Mouse (Mus musculus) erythroblast, embryonic 14.5 days (primary cell): ENCODE data around the gene Ncoa4. TPM values are rescaled to one million over a fixed set of nuclear protein-coding genes. Genes with fewer than 3 reads are reported as not detected.

ENCODE experiments used
- H3K27me3 ChIP-seq: 2 replicates; pipeline ENCODE4 v1.6.1; 2012; ENCODE audit warnings: inconsistent platforms; ENCODE audit not compliant: control insufficient read depth
- H3K36me3 ChIP-seq: 2 replicates; pipeline ENCODE4 v1.6.1; 2012; ENCODE audit warnings: mild to moderate bottlenecking, inconsistent platforms; ENCODE audit not compliant: control insufficient read depth
- H3K4me1 ChIP-seq: 2 replicates; pipeline ENCODE4 v1.6.1; 2012; ENCODE audit warnings: inconsistent platforms; ENCODE audit not compliant: control insufficient read depth
- H3K4me3 ChIP-seq: replicated peaks from 2 replicates; pipeline ENCODE3; 2012; ENCODE audit warnings: moderate library complexity, mild to moderate bottlenecking, inconsistent platforms
- H3K9me3 ChIP-seq: 2 replicates; pipeline ENCODE4 v1.6.1; 2012; ENCODE audit warnings: low read length, inconsistent platforms, mixed read lengths; ENCODE audit not compliant: control insufficient read depth
- GATA1 ChIP-seq: IDR thresholded peaks from 2 replicates; pipeline ENCODE4 v1.6.1; 2012; ENCODE audit warnings: low read length, inconsistent platforms, mixed read lengths
- TAL1 ChIP-seq: IDR thresholded peaks from 3 replicates; pipeline ENCODE4 v1.6.1; 2012; ENCODE audit warnings: low read length, inconsistent platforms, mixed read lengths
- polyA plus RNA-seq: library from polyadenylated mRNA; stranded (reverse); fragments of >175 nt; gene quantifications from 2 replicates; pipeline ENCODE4 v1.2.3, GENCODE M21; 2012

Gene Ncoa4
- polyA plus RNA-seq, 1 experiment: 7.6 TPM

DNA sequence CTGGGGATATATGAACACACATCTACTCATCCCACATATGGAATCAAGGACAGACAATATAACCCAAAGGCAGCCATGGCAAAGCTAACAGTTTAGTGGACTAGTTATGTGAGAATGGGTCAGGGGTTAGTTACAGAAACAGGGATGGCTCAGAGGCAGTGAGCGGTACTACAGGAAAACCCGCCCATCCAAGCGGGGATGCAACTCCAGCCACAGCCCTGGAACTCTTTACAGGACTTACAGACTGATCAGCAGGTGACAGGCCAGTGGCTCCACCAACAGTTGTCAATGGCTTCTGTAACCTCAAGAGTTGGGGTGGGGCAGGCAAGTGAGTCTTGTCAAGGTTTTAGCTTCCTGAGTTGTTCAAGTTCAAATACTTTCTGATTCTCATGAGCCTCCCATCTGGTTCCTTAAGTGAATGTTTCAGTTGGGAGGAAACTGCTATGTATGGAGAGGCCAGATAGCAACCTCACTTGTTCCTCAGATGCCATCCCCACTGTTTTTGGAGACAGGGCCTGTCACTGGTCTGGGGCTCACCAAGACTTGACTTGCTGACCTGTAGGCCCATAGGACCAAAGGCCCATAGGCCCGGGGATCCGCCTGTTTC, 19.2 kb upstream of the Ncoa4 start:
- H3K4me3 ChIP-seq: no peak overlapping the region
- H3K9me3 ChIP-seq: no peaks in the 10 kb centered on the region
- H3K4me1 ChIP-seq: peaks cover 59% of the 10 kb centered on the region
- TF ChIP-seq GATA1 (no peak), TAL1 (no peak)
- peaks cover 38% of the 10 kb centered on the region for H3K36me3 ChIP-seq
- no peaks in the 10 kb centered on the region for H3K27me3 ChIP-seq

DNA sequence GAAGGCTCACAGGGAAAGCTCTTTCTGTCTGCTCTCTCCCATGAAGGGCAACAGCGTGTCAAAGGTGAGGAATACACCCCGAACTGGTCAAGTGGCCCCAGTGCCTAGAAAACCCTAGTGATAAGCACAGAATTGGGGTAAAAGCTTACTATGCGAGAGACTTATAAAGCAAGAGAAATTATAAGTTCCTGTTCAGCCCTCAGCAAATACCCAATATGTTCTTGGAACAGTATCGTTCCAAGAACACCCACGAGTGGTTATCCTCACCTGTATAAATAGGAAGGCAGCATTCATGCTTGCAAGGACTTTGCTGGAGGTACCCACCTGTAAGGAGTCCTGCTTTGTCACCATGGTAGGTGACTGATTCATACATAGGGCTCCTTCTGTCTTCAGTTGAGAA, 17.9 kb upstream of the Ncoa4 start, which contains the start of gene Msmb:
Gene Msmb (plus strand): TSS at position 301 of the 400 bp plus-strand sequence.
- no peak for TF ChIP-seq GATA1
- TF ChIP-seq TAL1: no peak
- H3K4me3 ChIP-seq: no peak within 1 kb of the TSS
- H3K27me3 ChIP-seq: no peaks in the 10 kb centered on the region
- peaks cover 38% of the 10 kb centered on the region for H3K36me3 ChIP-seq
- H3K4me1 ChIP-seq: peaks cover 60% of the 10 kb centered on the region
- H3K9me3 ChIP-seq: no peaks in the 10 kb centered on the region

DNA sequence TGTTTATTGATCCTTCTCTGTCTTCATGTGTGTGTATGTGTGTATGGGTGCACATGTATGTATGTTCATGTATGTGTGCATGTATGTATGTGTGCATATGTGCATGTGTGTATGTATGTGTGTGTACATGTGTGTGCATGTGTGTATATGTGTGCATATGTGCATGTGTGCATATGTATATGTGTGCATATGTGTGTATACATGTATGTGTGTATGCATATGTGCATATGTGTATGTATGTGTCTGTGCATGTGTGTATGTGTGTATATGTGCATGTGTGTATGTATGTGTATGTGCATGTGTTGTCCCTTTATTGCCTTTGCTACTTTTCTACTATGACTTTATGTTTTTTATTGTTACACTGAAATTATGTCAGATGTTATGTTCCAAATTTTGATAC, 14.9 kb upstream of the Ncoa4 start:
- Histone ChIP-seq H3K4me1 (peaks cover 65% of the 10 kb centered on the region), H3K27me3 (no peaks in the 10 kb centered on the region), H3K4me3 (peak overlapping the region; percentile 17), H3K9me3 (peaks cover 12% of the 10 kb centered on the region), H3K36me3 (peaks cover 44% of the 10 kb centered on the region)
- TF ChIP-seq TAL1: no peak
- TF ChIP-seq GATA1: no peak

DNA sequence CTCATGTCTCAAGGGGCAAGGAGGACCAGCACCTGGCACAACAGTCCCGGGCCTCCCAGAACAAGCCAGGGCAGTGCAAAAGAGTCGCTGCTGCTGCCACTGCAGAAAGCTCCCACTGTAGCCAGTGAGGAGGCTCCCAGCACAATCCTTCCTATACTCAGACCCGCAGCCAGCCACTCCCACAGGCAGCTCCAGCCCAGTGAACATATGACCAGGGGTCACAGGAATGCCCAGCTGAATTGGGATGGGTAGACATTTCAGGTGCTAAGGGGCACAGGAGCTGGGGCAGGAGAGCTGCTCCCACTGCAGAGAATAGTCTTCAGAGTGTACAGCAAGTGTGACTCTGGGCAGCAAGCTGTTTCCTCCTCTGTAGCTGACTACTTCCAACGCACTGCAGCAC, 14.3 kb upstream of the Ncoa4 start:
- Histone ChIP-seq H3K27me3 (no peaks in the 10 kb centered on the region), H3K9me3 (peaks cover 12% of the 10 kb centered on the region), H3K4me1 (peaks cover 66% of the 10 kb centered on the region), H3K4me3 (peak overlapping the region; percentile 72), H3K36me3 (peaks cover 40% of the 10 kb centered on the region)
- TF ChIP-seq GATA1 (no peak), TAL1 (no peak)

DNA sequence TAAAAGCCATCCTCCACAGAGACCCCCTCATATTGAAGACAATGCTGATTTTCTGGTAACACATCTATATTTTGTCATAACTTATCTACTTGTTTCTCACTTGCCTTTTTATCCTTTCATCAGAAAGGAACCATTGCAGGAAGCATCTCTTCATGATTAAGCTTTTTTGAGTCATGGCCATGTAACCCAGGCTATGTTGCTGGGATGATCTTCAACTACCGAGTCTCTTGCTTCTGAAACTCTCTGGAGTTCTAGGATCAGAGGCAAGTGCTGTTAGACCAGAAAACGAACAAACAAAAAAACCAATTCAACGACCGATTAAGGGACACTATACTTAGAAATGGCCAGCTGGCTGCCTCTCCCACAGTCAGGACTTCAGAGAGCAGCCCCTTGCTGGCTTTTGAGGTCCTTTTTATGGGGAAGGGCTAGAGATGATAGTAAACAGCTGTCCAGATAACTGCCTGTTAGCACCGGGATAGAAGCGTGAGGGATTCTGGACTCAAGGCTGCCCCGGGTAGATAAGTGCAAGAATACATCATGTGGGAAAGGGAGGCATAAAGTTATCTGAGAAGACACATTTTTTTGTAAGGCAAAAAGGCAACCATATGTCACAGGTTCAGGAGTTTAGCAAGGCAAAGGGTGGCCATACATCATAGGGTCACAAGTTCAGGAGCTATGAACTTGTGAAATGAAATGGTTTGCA, 13.7 kb upstream of the Ncoa4 start:
- TF ChIP-seq GATA1: peak; percentile 97
- TF ChIP-seq TAL1: peak; percentile 94
- H3K27me3 ChIP-seq: no peaks in the 10 kb centered on the region; the same call in 1 of the 2 replicates
- H3K36me3 ChIP-seq: peaks cover 34% of the 10 kb centered on the region
- H3K4me3 ChIP-seq: peak overlapping the region; percentile 72
- peaks cover 12% of the 10 kb centered on the region for H3K9me3 ChIP-seq
- H3K4me1 ChIP-seq: peaks cover 61% of the 10 kb centered on the region

DNA sequence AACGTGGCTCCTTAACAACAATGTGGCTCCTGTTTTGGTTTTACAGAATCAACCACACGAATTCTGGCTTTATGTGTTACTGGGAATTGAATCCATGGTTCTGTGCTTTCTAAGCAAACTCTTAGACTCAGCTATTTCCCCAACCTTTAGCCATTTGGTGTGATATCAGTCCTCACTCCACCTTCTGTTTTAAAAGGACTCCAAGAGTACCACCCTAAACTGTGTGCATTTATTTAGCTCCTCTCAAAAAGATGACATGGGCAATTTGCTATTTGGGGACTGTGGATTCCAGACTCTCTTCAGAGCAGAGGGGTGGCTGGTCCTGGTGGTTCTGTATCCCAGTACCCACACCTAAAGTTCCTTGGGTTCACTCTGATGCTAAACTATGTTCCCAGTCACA, 13.1 kb upstream of the Ncoa4 start:
- H3K4me1 ChIP-seq: peaks cover 57% of the 10 kb centered on the region

DNA sequence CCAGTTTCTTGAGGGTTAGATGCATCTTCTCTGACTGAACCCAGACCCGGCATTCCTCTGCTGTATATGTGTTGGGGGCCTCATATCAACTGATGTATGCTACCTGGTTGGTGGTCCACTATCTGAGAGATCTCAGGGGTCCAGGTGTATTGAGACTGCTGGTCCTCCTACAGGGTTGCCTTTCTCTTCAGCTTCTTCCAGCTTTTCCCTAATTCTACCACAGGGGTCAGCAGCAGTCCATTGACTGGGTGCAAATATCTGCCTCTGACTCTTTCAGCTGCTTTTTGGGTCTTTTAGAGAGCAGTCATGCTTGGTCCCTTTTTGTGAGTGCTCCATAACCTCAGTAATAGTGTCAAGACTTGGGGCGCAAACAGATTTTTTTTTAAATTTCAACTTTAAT, 8.8 kb upstream of the Ncoa4 start:
- H3K9me3 ChIP-seq: peaks cover 12% of the 10 kb centered on the region
- peaks cover 9% of the 10 kb centered on the region for H3K36me3 ChIP-seq
- peaks cover 30% of the 10 kb centered on the region for H3K4me1 ChIP-seq
- H3K4me3 ChIP-seq: no peak overlapping the region
- no peak for TF ChIP-seq TAL1
- TF ChIP-seq GATA1: no peak
- H3K27me3 ChIP-seq: peaks cover 6% of the 10 kb centered on the region

More for the DNA sequence above, 13.1 kb upstream of the Ncoa4 start:
- peaks cover 2% of the 10 kb centered on the region for H3K27me3 ChIP-seq
- no peak for TF ChIP-seq GATA1
- H3K4me3 ChIP-seq: peak overlapping the region; percentile 72
- H3K36me3 ChIP-seq: peaks cover 31% of the 10 kb centered on the region
- H3K9me3 ChIP-seq: peaks cover 12% of the 10 kb centered on the region

DNA sequence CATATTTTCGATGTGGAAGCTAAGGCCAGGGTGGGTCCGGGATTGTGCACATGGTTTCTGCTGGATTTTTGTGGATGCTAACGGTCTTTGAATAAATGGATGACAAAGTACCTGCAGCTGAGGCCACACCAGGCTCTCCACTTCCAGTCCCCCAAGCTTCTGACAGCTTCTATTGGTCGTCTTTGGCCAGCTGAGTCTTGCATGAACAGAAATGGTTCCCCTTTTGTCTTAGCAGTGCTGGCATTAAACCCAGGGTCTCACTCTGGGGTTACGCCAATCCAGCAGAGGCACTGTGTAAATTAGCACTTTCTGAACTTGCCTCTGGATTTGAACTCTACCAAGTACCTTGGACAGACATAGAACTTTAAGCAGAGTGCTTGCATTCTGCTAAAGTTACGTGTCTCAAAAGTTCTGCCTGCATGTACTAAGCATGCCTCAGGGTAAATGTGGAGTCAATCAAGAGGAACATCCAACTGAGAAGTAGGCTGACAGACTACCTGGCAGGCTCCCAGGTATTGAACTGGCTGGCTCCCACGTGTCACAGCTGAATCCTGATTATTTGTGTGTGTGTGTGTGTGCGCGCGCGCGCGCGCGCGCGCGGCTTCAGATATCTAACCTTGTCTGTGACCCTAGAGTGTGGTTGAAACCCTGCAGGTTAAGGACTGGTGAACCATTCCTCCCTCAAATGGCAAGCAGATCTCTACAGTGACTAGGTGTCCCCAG, 7.3 kb upstream of the Ncoa4 start:
- TF ChIP-seq GATA1 (no peak), TAL1 (no peak)
- H3K36me3 ChIP-seq: peaks cover 6% of the 10 kb centered on the region
- H3K27me3 ChIP-seq: peaks cover 6% of the 10 kb centered on the region
- peaks cover 19% of the 10 kb centered on the region for H3K4me1 ChIP-seq
- no peak overlapping the region for H3K4me3 ChIP-seq
- H3K9me3 ChIP-seq: peaks cover 8% of the 10 kb centered on the region

DNA sequence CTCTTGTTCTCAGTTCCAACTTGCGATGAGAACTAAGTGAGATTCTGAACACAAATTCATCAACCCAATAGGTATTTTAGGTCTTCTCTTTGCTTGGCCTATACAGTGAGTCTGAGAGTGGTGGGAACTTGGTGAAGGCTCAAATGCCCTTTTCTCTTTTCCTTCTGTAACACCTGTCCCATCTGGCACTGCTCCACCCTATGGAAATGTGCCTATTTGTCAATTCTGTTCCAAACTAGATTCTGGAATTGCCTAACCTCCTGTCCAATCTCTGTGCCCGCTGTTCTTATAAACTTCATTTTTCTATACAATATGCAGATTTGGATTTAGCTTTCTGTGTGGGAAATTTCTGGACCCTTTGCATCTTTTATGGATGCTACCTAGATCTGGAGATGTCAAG, 6.5 kb upstream of the Ncoa4 start:
- Histone ChIP-seq H3K4me1 (peaks cover 19% of the 10 kb centered on the region), H3K9me3 (peaks cover 2% of the 10 kb centered on the region), H3K27me3 (peaks cover 6% of the 10 kb centered on the region), H3K36me3 (peaks cover 2% of the 10 kb centered on the region; the same call in 1 of the 2 replicates), H3K4me3 (no peak overlapping the region)
- TF ChIP-seq GATA1 (no peak), TAL1 (no peak)
